Mouse (Mus musculus) ovary, adult 18-20 months (tissue): ENCODE measurements around the gene Cd300lg.

ENCODE experiments used
- DNase-seq: peaks from one replicate; pipeline ENCODE4 v3.0.0; 2022; ENCODE audit warnings: low spot score, mixed read lengths

The Cd300lg gene

GRCm38 (mm10) chr11:102101219-102101618 lies 59.9 kb downstream of the Cd300lg start, which contains the start of gene Ppy:
Gene Ppy (minus strand): TSS chr11:102101319.
- DNase-seq = no peak

GRCm38 (mm10) chr11:102102485-102103258 lies 61.4 kb downstream of the Cd300lg start:
- no peak for DNase-seq
